8 mouse cellular contexts compared by ENCODE assay signal in the genomic region with DNA sequence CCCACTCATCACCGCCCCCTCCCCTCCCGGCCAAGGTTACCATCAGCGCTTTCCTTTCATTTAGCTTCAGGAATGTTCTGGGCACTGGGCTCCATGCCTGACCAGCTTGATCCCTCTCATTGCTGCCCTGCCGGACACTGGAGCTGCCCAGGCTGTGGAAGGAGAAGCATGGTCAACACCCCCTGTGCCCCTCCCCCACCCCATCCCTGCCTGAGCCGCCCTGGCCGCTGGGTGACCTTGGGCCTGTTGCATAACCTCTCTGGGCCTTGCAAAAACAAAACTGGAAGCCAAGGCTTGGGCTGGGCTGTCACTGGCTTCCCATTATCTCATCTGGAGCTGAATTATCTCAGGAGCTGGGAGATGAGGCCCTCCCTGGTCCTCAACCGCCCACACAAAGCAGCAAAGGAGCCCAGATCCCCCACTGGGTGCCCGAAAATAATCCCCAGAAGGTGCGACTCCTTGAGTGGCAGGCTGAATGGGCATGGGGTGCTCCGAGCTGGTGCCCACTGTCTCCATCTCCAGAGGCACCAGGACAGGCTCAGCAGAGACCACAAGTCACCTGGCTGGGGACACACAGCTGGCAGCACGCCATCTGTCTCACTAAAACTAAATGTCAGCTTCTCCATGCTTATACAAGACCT. TPM values are rescaled to one million over a fixed set of nuclear protein-coding genes. Genes with fewer than 3 reads are reported as not detected.
DNase-seq lines count a peak whose midpoint lies in the region; ATAC-seq and TF ChIP-seq lines count a peak whose summit lies in the region.

No protein-coding gene starts in this region.

- H3K4me3 ChIP-seq in ES-E14 (ENCODE audit: insufficient read depth in 1 of 2, low read depth in 1 of 2, low read length in 2 of 2, poor library complexity in 1 of 2, severe bottlenecking in 1 of 2) = no peak overlapping the region
- H3K4me3 ChIP-seq in forebrain, embryonic 16.5 days (replicated peaks; ENCODE audit: low read length) = no peak overlapping the region
- no peak overlapping the region for H3K4me3 ChIP-seq in hindbrain, embryonic 12.5 days
- no peak overlapping the region for H3K4me3 ChIP-seq in limb, embryonic 11.5 days (ENCODE audit: low read depth, low read length)
- H3K4me3 ChIP-seq in midbrain, embryonic 14.5 days (replicated peaks; ENCODE audit: low read depth, low read length) = no peak overlapping the region

- no peak overlapping the region for H3K4me2 ChIP-seq in forebrain, embryonic 16.5 days (ENCODE audit: low read length)
- peak overlapping the region; percentile 7 for H3K4me2 ChIP-seq in hindbrain, embryonic 12.5 days (replicated peaks)
- peak overlapping the region; percentile 4; the same call in 1 of the 2 replicates for H3K4me2 ChIP-seq in limb, embryonic 11.5 days (ENCODE audit: low read depth, severe bottlenecking)
- H3K4me2 ChIP-seq in midbrain, embryonic 14.5 days (ENCODE audit: low read length) = peak overlapping the region; percentile 28

- no peak for DNase-seq in ES-E14 (ENCODE audit: low read depth, low spot score)
- peak; percentile 91 to 96 for DNase-seq in adrenal gland, adult (ENCODE audit: inconsistent age in 2 of 2, low spot score in 1 of 2)
- DNase-seq in limb, embryonic 11.5 days (ENCODE audit: low spot score) = no peak
- DNase-seq in midbrain, embryonic 14.5 days = no peak
- no peak for DNase-seq in urinary bladder, postnatal 25 days (ENCODE audit: low spot score)
- DNase-seq in embryo, embryonic 9.5 days (ENCODE audit: extremely low spot score) = no peak

- no peak overlapping the region for H3K9ac ChIP-seq in ES-E14 (ENCODE audit: insufficient read depth, low read depth, low read length, poor library complexity, severe bottlenecking)
- H3K9ac ChIP-seq in forebrain, embryonic 16.5 days (replicated peaks; ENCODE audit: low read depth, low read length) = peak overlapping the region; percentile 30; the same call in 1 of the 2 replicates
- peak overlapping the region; percentile 13; the same call in 1 of the 2 replicates for H3K9ac ChIP-seq in hindbrain, embryonic 12.5 days
- no peak overlapping the region for H3K9ac ChIP-seq in limb, embryonic 11.5 days (ENCODE audit: low read length)
- H3K9ac ChIP-seq in midbrain, embryonic 14.5 days (replicated peaks; ENCODE audit: low read length) = peak overlapping the region; percentile 29

- H3K9me3 ChIP-seq in ES-E14 (ENCODE audit: control insufficient read depth, insufficient read depth, low read depth, low read length) = no peaks in the 10 kb centered on the region
- H3K9me3 ChIP-seq in forebrain, embryonic 16.5 days (ENCODE audit: control insufficient read depth, low read length) = no peaks in the 10 kb centered on the region
- no peaks in the 10 kb centered on the region for H3K9me3 ChIP-seq in hindbrain, embryonic 12.5 days (replicated peaks)
- H3K9me3 ChIP-seq in limb, embryonic 11.5 days (ENCODE audit: control insufficient read depth, low read length) = no peaks in the 10 kb centered on the region
- no peaks in the 10 kb centered on the region for H3K9me3 ChIP-seq in midbrain, embryonic 14.5 days (ENCODE audit: control insufficient read depth, low read length)

- ATAC-seq in forebrain, embryonic 16.5 days = no peak
- no peak for ATAC-seq in hindbrain, embryonic 12.5 days (ENCODE audit: low FRiP score)
- ATAC-seq in limb, embryonic 11.5 days (ENCODE audit: insufficient number of reproducible peaks, low FRiP score, low TSS enrichment, low read depth) = no peak
- ATAC-seq in midbrain, embryonic 14.5 days (ENCODE audit: low FRiP score, low TSS enrichment) = no peak

- no peaks in the 10 kb centered on the region for H3K36me3 ChIP-seq in ES-E14 (ENCODE audit: control insufficient read depth, insufficient read depth, low read length, poor library complexity, severe bottlenecking)
- H3K36me3 ChIP-seq in forebrain, embryonic 16.5 days (ENCODE audit: control insufficient read depth, insufficient read depth) = no peaks in the 10 kb centered on the region
- peaks cover 10% of the 10 kb centered on the region; the same call in 1 of the 2 replicates for H3K36me3 ChIP-seq in hindbrain, embryonic 12.5 days
- H3K36me3 ChIP-seq in limb, embryonic 11.5 days (ENCODE audit: control insufficient read depth, insufficient read depth, low read length) = 0 out of 2 replicates have a peak, but pooled peaks cover 2% of the 10 kb centered on the region
- H3K36me3 ChIP-seq in midbrain, embryonic 14.5 days (ENCODE audit: control insufficient read depth, insufficient read depth, low read length) = peaks cover 3% of the 10 kb centered on the region

- peaks cover 4 to 53% of the 10 kb centered on the region in 2 experiments; a peak in 3 of 4 replicates for H3K4me1 ChIP-seq in ES-E14 (ENCODE audit: control insufficient read depth in 2 of 2, insufficient read depth in 2 of 2, low read length in 2 of 2, poor library complexity in 1 of 2)
- peaks cover 50% of the 10 kb centered on the region for H3K4me1 ChIP-seq in forebrain, embryonic 16.5 days (replicated peaks; ENCODE audit: control insufficient read depth, insufficient read depth, low read length)
- H3K4me1 ChIP-seq in hindbrain, embryonic 12.5 days = peaks cover 75% of the 10 kb centered on the region
- peaks cover 32% of the 10 kb centered on the region for H3K4me1 ChIP-seq in limb, embryonic 11.5 days (ENCODE audit: control insufficient read depth, insufficient read depth, low read length)
- peaks cover 43% of the 10 kb centered on the region for H3K4me1 ChIP-seq in midbrain, embryonic 14.5 days (ENCODE audit: control insufficient read depth, insufficient read depth, low read length)

- H3K27me3 ChIP-seq in forebrain, embryonic 16.5 days (replicated peaks; ENCODE audit: control insufficient read depth, insufficient read depth, low read length) = no peaks in the 10 kb centered on the region
- H3K27me3 ChIP-seq in hindbrain, embryonic 12.5 days = no peaks in the 10 kb centered on the region
- H3K27me3 ChIP-seq in limb, embryonic 11.5 days (ENCODE audit: control insufficient read depth, insufficient read depth, low read length) = no peaks in the 10 kb centered on the region
- no peaks in the 10 kb centered on the region for H3K27me3 ChIP-seq in midbrain, embryonic 14.5 days (ENCODE audit: control insufficient read depth, insufficient read depth, low read length)

- 32% methylated on average over 9 of the region's 11 CpGs for WGBS in forebrain, embryonic 16.5 days
- 29% methylated on average over 11 of the region's 11 CpGs for WGBS in hindbrain, embryonic 12.5 days
- 52% methylated on average over 11 of the region's 11 CpGs for WGBS in limb, embryonic 11.5 days
- 28% methylated on average over 11 of the region's 11 CpGs for WGBS in midbrain, embryonic 14.5 days

- H3K27ac ChIP-seq in ES-E14 (ENCODE audit: insufficient read depth, low read depth, low read length, poor library complexity, severe bottlenecking) = peak overlapping the region; percentile 58; the same call in 1 of the 2 replicates
- H3K27ac ChIP-seq in forebrain, embryonic 16.5 days (ENCODE audit: low read length) = peak overlapping the region; percentile 91
- peak overlapping the region; percentile 98 for H3K27ac ChIP-seq in hindbrain, embryonic 12.5 days
- 0 out of 2 replicates have a peak overlapping the region, but pooled peaks have one; percentile 36 for H3K27ac ChIP-seq in limb, embryonic 11.5 days (replicated peaks; ENCODE audit: low read depth, low read length)
- peak overlapping the region; percentile 95 for H3K27ac ChIP-seq in midbrain, embryonic 14.5 days (replicated peaks; ENCODE audit: low read depth, low read length)

- in situ Hi-C loops in ES-E14 (cut with MboI; ENCODE audit: low sequenced_read_pairs in 2 of 2, unreplicated experiment in 2 of 2) = no loop called here

TF ChIP-seq in ES-E14, 5 proteins besides CTCF, POLR2A, EP300 and RAD21:
- no peak for TF ChIP-seq CHD2 (IDR thresholded peaks at IDR 0.05; ENCODE audit: low read depth, low read length)
- TF ChIP-seq MAFK (IDR thresholded peaks at IDR 0.05; ENCODE audit: insufficient read depth, low read depth, low read length) = no peak
- TF ChIP-seq HCFC1 (IDR thresholded peaks at IDR 0.05; ENCODE audit: borderline replicate concordance, insufficient read depth, low read length) = no peak

RNA-seq across cellular contexts. Expression of gene Palm, which starts 9.1 kb away (rescaled TPM):
- 10.7 and 12.7 TPM in 2 replicates for total RNA-seq in ES-E14 (2012; rRNA removed)
- 327 and 349 TPM in 2 replicates for polyA plus RNA-seq in forebrain, embryonic 16.5 days (2015; fragmentation: Nextera tagmentation; extraction: Ambion mirVana)
- 189 and 198 TPM in 2 replicates for polyA plus RNA-seq in hindbrain, embryonic 12.5 days (2016; fragmentation: Nextera tagmentation; extraction: Ambion mirVana)
- 108 and 109 TPM in 2 replicates for polyA plus RNA-seq in limb, embryonic 11.5 days (2014; fragmentation: Nextera tagmentation; extraction: Ambion mirVana)
- polyA plus RNA-seq in midbrain, embryonic 14.5 days (2014; fragmentation: Nextera tagmentation; extraction: Ambion mirVana) = 270 and 307 TPM in 2 replicates

RNA-seq across cellular contexts. Expression of gene Prss57, which starts 11.7 kb away (rescaled TPM):
- 0.27 and 0.37 TPM in 2 replicates for total RNA-seq in ES-E14 (2012; rRNA removed)
- polyA plus RNA-seq in forebrain, embryonic 16.5 days (2015; fragmentation: Nextera tagmentation; extraction: Ambion mirVana) = 0.36 and 0.62 TPM in 2 replicates
- 0.23 and 0.30 TPM in 2 replicates for polyA plus RNA-seq in hindbrain, embryonic 12.5 days (2016; fragmentation: Nextera tagmentation; extraction: Ambion mirVana)
- not detected in 2 replicates for polyA plus RNA-seq in limb, embryonic 11.5 days (2014; fragmentation: Nextera tagmentation; extraction: Ambion mirVana)
- 0.30 TPM in 1 of 2 replicates, not detected in the other for polyA plus RNA-seq in midbrain, embryonic 14.5 days (2014; fragmentation: Nextera tagmentation; extraction: Ambion mirVana)

RNA-seq across cellular contexts. Expression of gene Misp, which starts 18.3 kb away (rescaled TPM):
- total RNA-seq in ES-E14 (2012; rRNA removed) = 1.7 and 2.2 TPM in 2 replicates
- polyA plus RNA-seq in forebrain, embryonic 16.5 days (2015; fragmentation: Nextera tagmentation; extraction: Ambion mirVana) = 0.48 and 1.2 TPM in 2 replicates
- 1.3 and 2.1 TPM in 2 replicates for polyA plus RNA-seq in hindbrain, embryonic 12.5 days (2016; fragmentation: Nextera tagmentation; extraction: Ambion mirVana)
- 0.21 and 0.29 TPM in 2 replicates for polyA plus RNA-seq in limb, embryonic 11.5 days (2014; fragmentation: Nextera tagmentation; extraction: Ambion mirVana)
- 0.45 and 1.5 TPM in 2 replicates for polyA plus RNA-seq in midbrain, embryonic 14.5 days (2014; fragmentation: Nextera tagmentation; extraction: Ambion mirVana)

RNA-seq across cellular contexts. Expression of gene Fstl3, which starts 25.4 kb away (rescaled TPM):
- total RNA-seq in ES-E14 (2012; rRNA removed) = 5.7 and 7.1 TPM in 2 replicates
- 1.1 and 1.4 TPM in 2 replicates for polyA plus RNA-seq in forebrain, embryonic 16.5 days (2015; fragmentation: Nextera tagmentation; extraction: Ambion mirVana)
- polyA plus RNA-seq in hindbrain, embryonic 12.5 days (2016; fragmentation: Nextera tagmentation; extraction: Ambion mirVana) = 2.3 and 2.7 TPM in 2 replicates
- polyA plus RNA-seq in limb, embryonic 11.5 days (2014; fragmentation: Nextera tagmentation; extraction: Ambion mirVana) = 1.8 and 1.9 TPM in 2 replicates
- 0.80 and 1.5 TPM in 2 replicates for polyA plus RNA-seq in midbrain, embryonic 14.5 days (2014; fragmentation: Nextera tagmentation; extraction: Ambion mirVana)

RNA-seq across cellular contexts. Expression of gene Rnf126, which starts 35.7 kb away (rescaled TPM):
- total RNA-seq in ES-E14 (2012; rRNA removed) = 66.7 and 70.8 TPM in 2 replicates
- 85.8 and 87.2 TPM in 2 replicates for polyA plus RNA-seq in forebrain, embryonic 16.5 days (2015; fragmentation: Nextera tagmentation; extraction: Ambion mirVana)
- polyA plus RNA-seq in hindbrain, embryonic 12.5 days (2016; fragmentation: Nextera tagmentation; extraction: Ambion mirVana) = 103 and 108 TPM in 2 replicates
- 112 and 118 TPM in 2 replicates for polyA plus RNA-seq in limb, embryonic 11.5 days (2014; fragmentation: Nextera tagmentation; extraction: Ambion mirVana)
- 92.8 and 94.6 TPM in 2 replicates for polyA plus RNA-seq in midbrain, embryonic 14.5 days (2014; fragmentation: Nextera tagmentation; extraction: Ambion mirVana)

Comparison
In these comparisons a context has a peak if more than half of its experiments do, and no peak if none do; other contexts are left out.
1. DNase-seq: peak in adrenal gland, adult (2 of 2); none in ES-E14 (single experiment), limb, embryonic 11.5 days (single experiment), midbrain, embryonic 14.5 days (single experiment), urinary bladder, postnatal 25 days (single experiment) and embryo, embryonic 9.5 days (single experiment).
2. H3K27ac ChIP-seq: peak in every context shown above with its lines; median percentile 98 in hindbrain, embryonic 12.5 days; 95 in midbrain, embryonic 14.5 days; 91 in forebrain, embryonic 16.5 days; 58 in ES-E14; 36 in limb, embryonic 11.5 days.
3. H3K9ac ChIP-seq: peak in forebrain, embryonic 16.5 days (single experiment), hindbrain, embryonic 12.5 days (single experiment) and midbrain, embryonic 14.5 days (single experiment); none in ES-E14 (single experiment) and limb, embryonic 11.5 days (single experiment).